Mouse (Mus musculus): ENCODE measurements around the gene Utp15. TPM values are rescaled to one million over a fixed set of nuclear protein-coding genes. Genes with fewer than 3 reads are reported as not detected.

The Utp15 gene
- polyA plus RNA-seq (2015; fragmentation: Nextera tagmentation; extraction: Ambion mirVana): 27.3 and 28.2 TPM in 2 replicates

DNA sequence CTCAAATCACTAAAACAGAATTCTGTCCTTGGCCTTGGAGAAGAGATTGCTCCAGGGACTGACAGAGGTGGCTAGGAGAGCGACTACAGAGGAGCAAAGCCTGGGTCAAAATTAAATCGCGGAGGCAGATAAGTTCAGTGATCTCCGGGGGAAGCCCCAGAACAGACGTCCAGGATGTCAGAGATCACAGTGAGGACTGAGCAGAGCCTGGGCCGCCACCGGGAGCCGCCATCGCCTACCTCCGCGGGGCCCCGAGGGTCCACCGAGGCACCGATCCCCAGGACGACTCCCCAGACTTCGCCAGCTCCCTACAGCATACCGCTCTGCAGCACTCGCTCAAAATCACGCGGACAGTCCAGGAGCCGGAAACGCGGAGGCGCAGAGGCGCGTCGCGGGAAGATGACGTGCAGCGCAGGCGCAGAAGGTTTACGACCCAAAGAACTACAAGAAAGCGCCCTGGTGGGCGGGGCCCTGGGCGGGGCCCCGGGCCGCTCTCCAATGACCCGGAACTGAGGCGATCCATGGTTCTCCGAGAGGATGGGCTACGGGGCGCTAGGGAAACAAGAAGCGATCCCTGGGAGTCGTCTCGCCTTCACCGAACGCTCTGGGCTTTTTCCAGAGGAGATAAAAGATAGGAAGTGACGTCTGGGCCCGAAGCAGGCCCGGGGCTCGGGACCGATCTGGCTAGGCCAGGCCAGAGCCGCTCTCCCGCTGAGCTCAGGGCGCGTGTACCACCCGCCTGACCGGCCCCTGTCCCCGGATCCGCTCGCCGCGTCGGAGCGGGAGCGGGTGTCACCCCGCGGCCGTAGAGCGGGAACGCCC lies at the start of gene Utp15, which contains the start of gene Ankra2:
Gene Utp15, minus strand, starts transcription at position 406 of the 822 bp plus-strand sequence.
Gene Ankra2, plus strand, starts transcription at position 439 of the 822 bp plus-strand sequence.
- ATAC-seq (ENCODE audit: low FRiP score): peak; percentile 99
- Histone ChIP-seq H3K4me3 (peak within 1 kb of the TSS; percentile 88), H3K9me3 (no peaks in the 10 kb centered on the region), H3K27me3 (no peaks in the 10 kb centered on the region), H3K27ac (peak within 1 kb of the TSS; percentile 96), H3K4me1 (replicated peaks) (peaks cover 23% of the 10 kb centered on the region), H3K9ac (peak within 1 kb of the TSS; percentile 92), H3K4me2 (peak within 1 kb of the TSS; percentile 97), H3K36me3 (peaks cover 20% of the 10 kb centered on the region)
- under 1% methylated on average over 69 of the region's 71 CpGs for WGBS

DNA sequence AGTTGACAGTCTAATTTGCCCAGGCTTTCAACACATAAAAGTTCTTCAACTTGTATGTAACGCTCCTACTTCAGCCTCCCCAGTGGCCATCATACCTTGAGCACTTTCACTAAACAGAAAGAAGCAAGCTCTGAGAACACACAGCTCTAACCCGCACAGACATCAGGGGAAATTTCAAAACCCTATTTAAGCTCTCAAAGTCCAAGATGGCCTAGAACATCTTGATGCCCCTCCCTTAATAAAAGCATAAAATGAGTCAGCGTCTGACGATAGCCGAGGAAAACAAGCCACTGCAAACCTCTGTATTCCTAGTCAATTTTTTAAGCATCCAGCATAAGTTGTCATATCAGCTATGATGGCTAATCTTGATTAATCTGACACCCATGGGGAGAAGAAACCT lies 48.8 kb upstream of the Utp15 start:
- no peak for ATAC-seq (ENCODE audit: low FRiP score)
- Histone ChIP-seq H3K4me1 (replicated peaks) (peaks cover 21% of the 10 kb centered on the region), H3K9ac (no peak overlapping the region), H3K27ac (no peak overlapping the region), H3K4me2 (no peak overlapping the region), H3K27me3 (no peaks in the 10 kb centered on the region), H3K9me3 (no peaks in the 10 kb centered on the region), H3K4me3 (no peak overlapping the region), H3K36me3 (peaks cover 59% of the 10 kb centered on the region)
- WGBS: 98% methylated on average over 5 of the region's 5 CpGs

- peaks cover 2% of the 10 kb centered on the region; the same call in 1 of the 2 replicates for H3K4me1 ChIP-seq (replicated peaks)
- H3K27me3 ChIP-seq: no peaks in the 10 kb centered on the region
- 90% methylated on average over 4 of the region's 4 CpGs for WGBS
- no peak for ATAC-seq (ENCODE audit: low FRiP score)
- no peak overlapping the region for H3K27ac ChIP-seq
- H3K9me3 ChIP-seq: no peaks in the 10 kb centered on the region
- no peak overlapping the region for H3K4me3 ChIP-seq
- H3K36me3 ChIP-seq: peaks cover 58% of the 10 kb centered on the region
- H3K9ac ChIP-seq: no peak overlapping the region
- no peak overlapping the region for H3K4me2 ChIP-seq
These were observed 45.9 kb upstream of the Utp15 start for GRCm38 (mm10) chr13:98308724-98309123.

DNA sequence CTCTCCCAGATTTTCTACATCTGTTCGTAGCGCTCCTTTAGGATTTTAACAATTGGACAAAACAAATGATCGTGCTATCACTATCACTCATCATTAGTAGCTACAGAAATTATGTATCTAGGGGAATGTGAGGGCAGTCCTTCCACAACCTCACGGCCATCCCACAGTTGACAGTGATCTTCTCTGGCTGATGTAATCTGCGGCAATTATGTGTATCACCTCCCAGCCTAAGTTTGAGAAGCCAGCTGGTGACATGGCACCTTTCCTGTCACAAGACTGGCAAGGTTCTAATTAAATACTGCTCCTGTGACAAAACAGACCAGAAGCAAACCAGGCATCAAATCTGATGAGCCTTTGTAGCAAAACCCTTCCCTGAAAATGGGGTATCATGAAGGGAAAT lies 45.2 kb upstream of the Utp15 start:
- H3K27me3 ChIP-seq: no peaks in the 10 kb centered on the region
- 86% methylated on average over 5 of the region's 5 CpGs for WGBS
- H3K9ac ChIP-seq: no peak overlapping the region
- H3K27ac ChIP-seq: no peak overlapping the region
- no peak overlapping the region for H3K4me2 ChIP-seq
- H3K9me3 ChIP-seq: no peaks in the 10 kb centered on the region
- H3K4me1 ChIP-seq (replicated peaks): no peaks in the 10 kb centered on the region; the same call in 1 of the 2 replicates
- H3K36me3 ChIP-seq: peaks cover 51% of the 10 kb centered on the region
- ATAC-seq (ENCODE audit: low FRiP score): no peak
- no peak overlapping the region for H3K4me3 ChIP-seq

GRCm38 (mm10) chr13:98306852-98307475 lies 44.1 kb upstream of the Utp15 start:
- H3K4me1 ChIP-seq (replicated peaks): no peaks in the 10 kb centered on the region; the same call in 1 of the 2 replicates
- WGBS: 60% methylated on average over 14 of the region's 14 CpGs
- H3K4me3 ChIP-seq: no peak overlapping the region
- no peak for ATAC-seq (ENCODE audit: low FRiP score)
- H3K36me3 ChIP-seq: peaks cover 42% of the 10 kb centered on the region
- no peaks in the 10 kb centered on the region for H3K27me3 ChIP-seq
- no peak overlapping the region for H3K4me2 ChIP-seq
- H3K27ac ChIP-seq: no peak overlapping the region
- no peak overlapping the region for H3K9ac ChIP-seq
- no peaks in the 10 kb centered on the region for H3K9me3 ChIP-seq

GRCm38 (mm10) chr13:98306393-98306792 lies 43.6 kb upstream of the Utp15 start:
- H3K4me1 ChIP-seq (replicated peaks): no peaks in the 10 kb centered on the region; the same call in 1 of the 2 replicates
- no peak overlapping the region for H3K4me2 ChIP-seq
- no peaks in the 10 kb centered on the region for H3K27me3 ChIP-seq
- WGBS: 37% methylated on average over 5 of the region's 5 CpGs
- H3K9me3 ChIP-seq: no peaks in the 10 kb centered on the region
- H3K27ac ChIP-seq: peak overlapping the region; percentile 52
- H3K4me3 ChIP-seq: no peak overlapping the region
- peaks cover 36% of the 10 kb centered on the region for H3K36me3 ChIP-seq
- no peak overlapping the region for H3K9ac ChIP-seq
- 0 out of 2 replicates have a peak, but pooled peaks have one; percentile 24 for ATAC-seq (ENCODE audit: low FRiP score)

DNA sequence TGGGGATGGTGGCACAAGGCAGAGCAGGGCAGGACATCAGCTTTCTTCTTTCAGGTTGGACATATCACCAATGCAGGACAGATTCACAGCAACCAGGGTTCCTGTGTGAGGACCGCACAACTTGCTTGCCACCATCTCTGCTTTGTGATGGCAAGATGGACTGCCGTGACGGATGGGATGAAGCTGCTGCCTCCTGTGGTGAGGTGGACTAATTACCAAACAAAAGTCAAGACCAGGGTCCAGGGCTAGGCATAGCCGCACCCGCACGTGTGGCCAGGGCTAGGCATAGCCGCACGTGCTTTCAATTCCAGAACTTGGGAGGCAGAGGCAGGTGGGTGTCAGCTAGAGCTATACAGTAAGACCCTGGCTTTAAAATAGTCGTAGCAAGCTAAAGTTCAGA lies 42.4 kb upstream of the Utp15 start:
- Histone ChIP-seq H3K36me3 (peaks cover 25% of the 10 kb centered on the region), H3K27me3 (no peaks in the 10 kb centered on the region), H3K4me3 (no peak overlapping the region), H3K27ac (no peak overlapping the region), H3K9me3 (no peaks in the 10 kb centered on the region), H3K4me2 (no peak overlapping the region), H3K9ac (no peak overlapping the region), H3K4me1 (replicated peaks) (no peaks in the 10 kb centered on the region; the same call in 1 of the 2 replicates)
- WGBS: 89% methylated on average over 9 of the region's 9 CpGs
- ATAC-seq (ENCODE audit: low FRiP score): no peak

GRCm38 (mm10) chr13:98298833-98299758 lies 36.3 kb upstream of the Utp15 start:
- WGBS: 53% methylated on average over 21 of the region's 21 CpGs
- Histone ChIP-seq H3K36me3 (no peaks in the 10 kb centered on the region), H3K9ac (no peak overlapping the region), H3K27ac (peak overlapping the region; percentile 48; the same call in 1 of the 2 replicates), H3K9me3 (no peaks in the 10 kb centered on the region), H3K4me2 (peak overlapping the region; percentile 35), H3K4me1 (replicated peaks) (0 out of 2 replicates have a peak, but pooled peaks cover 3% of the 10 kb centered on the region), H3K4me3 (0 out of 2 replicates have a peak overlapping the region, but pooled peaks have one; percentile 8), H3K27me3 (no peaks in the 10 kb centered on the region)
- peak; percentile 80 for ATAC-seq (ENCODE audit: low FRiP score)

DNA sequence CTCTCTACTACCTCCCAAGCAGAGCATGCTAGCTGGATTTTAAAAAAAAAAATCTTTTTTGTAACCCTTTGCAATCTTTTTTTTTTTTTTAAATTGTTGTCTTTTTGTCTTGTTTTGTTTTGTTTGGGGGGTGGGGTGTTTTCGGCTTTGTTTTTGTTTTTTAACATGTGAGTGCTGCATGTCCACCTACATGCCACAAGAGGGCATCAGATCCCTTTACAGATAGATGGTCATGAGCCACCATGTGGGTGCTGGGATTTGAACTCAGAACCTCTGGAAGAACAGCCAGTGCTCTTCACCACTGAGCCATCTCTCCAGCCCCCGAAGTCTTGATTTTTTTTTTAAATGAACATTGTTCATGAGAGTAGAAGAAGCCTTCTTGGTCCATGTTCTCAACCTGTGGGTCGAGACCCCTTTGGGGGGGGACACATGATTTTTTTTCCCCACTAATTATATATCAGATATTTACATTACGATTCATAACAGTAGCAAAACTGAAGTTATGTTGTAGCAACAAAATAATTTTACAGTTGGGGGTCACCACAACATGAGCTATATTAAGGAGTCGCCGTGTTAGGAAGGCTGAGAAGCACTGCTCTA lies 35.1 kb upstream of the Utp15 start:
- H3K36me3 ChIP-seq: no peaks in the 10 kb centered on the region
- WGBS: 90% methylated on average over 6 of the region's 6 CpGs
- no peak overlapping the region for H3K27ac ChIP-seq
- no peak overlapping the region for H3K4me3 ChIP-seq
- 0 out of 2 replicates have a peak, but pooled peaks cover 3% of the 10 kb centered on the region for H3K4me1 ChIP-seq (replicated peaks)
- ATAC-seq (ENCODE audit: low FRiP score): no peak
- H3K9ac ChIP-seq: no peak overlapping the region
- H3K9me3 ChIP-seq: no peaks in the 10 kb centered on the region
- no peaks in the 10 kb centered on the region for H3K27me3 ChIP-seq
- H3K4me2 ChIP-seq: no peak overlapping the region

- no peaks in the 10 kb centered on the region for H3K9me3 ChIP-seq
- H3K4me1 ChIP-seq (replicated peaks): 0 out of 2 replicates have a peak, but pooled peaks cover 3% of the 10 kb centered on the region
- H3K4me3 ChIP-seq: no peak overlapping the region
- ATAC-seq (ENCODE audit: low FRiP score): no peak
- no peak overlapping the region for H3K27ac ChIP-seq
- no peaks in the 10 kb centered on the region for H3K27me3 ChIP-seq
- 44% methylated on average over 5 of the region's 5 CpGs for WGBS
- no peak overlapping the region for H3K4me2 ChIP-seq
- no peaks in the 10 kb centered on the region for H3K36me3 ChIP-seq
- no peak overlapping the region for H3K9ac ChIP-seq
These were observed 33.2 kb upstream of the Utp15 start for GRCm38 (mm10) chr13:98296072-98296471.

DNA sequence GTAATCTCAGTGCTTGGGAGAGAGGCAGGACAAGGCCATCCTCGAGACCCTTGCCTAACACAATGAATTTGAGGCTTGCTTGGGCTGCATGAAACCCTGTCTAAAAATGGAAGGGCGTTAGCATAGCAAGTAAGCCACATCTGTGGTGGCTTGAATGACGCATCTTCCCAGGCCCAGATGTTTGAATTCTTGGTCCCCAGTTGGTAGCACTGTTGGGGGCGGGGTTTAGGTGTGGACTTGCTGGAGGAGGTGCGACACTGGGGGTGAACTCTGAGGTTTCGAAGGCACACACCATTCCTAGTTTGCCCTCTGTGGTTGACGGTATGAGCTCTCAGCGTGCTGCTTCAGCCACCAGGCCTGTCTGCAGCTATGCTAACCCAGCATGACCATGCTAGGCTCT lies 28.9 kb upstream of the Utp15 start:
- H3K27me3 ChIP-seq: no peaks in the 10 kb centered on the region
- ATAC-seq (ENCODE audit: low FRiP score): no peak
- H3K36me3 ChIP-seq: no peaks in the 10 kb centered on the region
- H3K9me3 ChIP-seq: no peaks in the 10 kb centered on the region
- H3K27ac ChIP-seq: no peak overlapping the region
- no peak overlapping the region for H3K9ac ChIP-seq
- H3K4me2 ChIP-seq: no peak overlapping the region
- H3K4me3 ChIP-seq: no peak overlapping the region
- no peaks in the 10 kb centered on the region for H3K4me1 ChIP-seq (replicated peaks)
- WGBS: 86% methylated on average over 8 of the region's 8 CpGs

All from hindbrain, embryonic 13.5 days (tissue).